Comparison of ENCODE assay signal across 9 mouse cellular contexts in the genomic region with DNA sequence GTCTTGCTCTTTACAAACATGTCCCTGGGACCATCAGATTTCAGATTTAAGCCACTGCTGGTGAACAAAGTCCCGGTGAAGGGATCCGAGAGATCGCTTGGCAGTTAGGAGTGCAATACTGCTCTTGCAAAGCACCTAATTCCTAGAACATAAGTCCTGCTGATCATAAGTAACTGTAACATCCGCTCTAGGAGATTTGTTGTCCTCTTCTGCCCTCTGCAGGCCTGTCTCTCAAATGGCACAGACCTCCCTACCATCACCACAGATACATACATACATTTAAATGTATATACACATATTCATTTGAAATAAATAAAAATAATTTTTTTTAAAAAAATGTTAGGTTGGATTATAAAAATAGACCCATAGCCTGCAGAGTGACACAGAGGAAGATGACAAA. TPM values are rescaled to one million over a fixed set of nuclear protein-coding genes. Genes with fewer than 3 reads are reported as not detected.
DNase-seq lines count a peak whose midpoint lies in the region; ATAC-seq and TF ChIP-seq lines count a peak whose summit lies in the region.
"Had no signal": no experiment of that assay in that cellular context is flagged by ENCODE, and none has a peak within 500 bp of the region (broad histone marks: within the 10 kb centered on the region; RNA-seq: fewer than 3 reads in every experiment).

No protein-coding gene starts in this region.

- no peak overlapping the region for H3K27ac ChIP-seq in hindbrain, embryonic 11.5 days (ENCODE audit: low read depth, low read length)
- no peak overlapping the region for H3K27ac ChIP-seq in layer of hippocampus, adult 2 months
- H3K27ac ChIP-seq: macrophage had no signal

- no peak overlapping the region for H3K4me3 ChIP-seq in hindbrain, embryonic 11.5 days (ENCODE audit: low read depth, low read length)
- no peak overlapping the region for H3K4me3 ChIP-seq in layer of hippocampus, adult 2 months

- H3K36me3 ChIP-seq in hindbrain, embryonic 11.5 days (ENCODE audit: control insufficient read depth, insufficient read depth, low read length) = no peaks in the 10 kb centered on the region

- H3K4me1 ChIP-seq in hindbrain, embryonic 11.5 days (replicated peaks; ENCODE audit: control insufficient read depth, insufficient read depth, low read length) = no peaks in the 10 kb centered on the region

- TF ChIP-seq CTCF in layer of hippocampus, adult 2 months (conservative IDR thresholded peaks at IDR 0.05) = peak; percentile 90

- H3K27me3 ChIP-seq in hindbrain, embryonic 11.5 days (ENCODE audit: control insufficient read depth, insufficient read depth, low read length) = no peaks in the 10 kb centered on the region

- no peaks in the 10 kb centered on the region for H3K9me3 ChIP-seq in hindbrain, embryonic 11.5 days (ENCODE audit: control insufficient read depth, low read length)

- H3K9ac ChIP-seq in hindbrain, embryonic 11.5 days (ENCODE audit: low read depth, low read length) = no peak overlapping the region

- 47% methylated on average over 4 of the region's 4 CpGs for WGBS in hindbrain, embryonic 11.5 days

- H3K4me2 ChIP-seq in hindbrain, embryonic 11.5 days (replicated peaks; ENCODE audit: low read depth, low read length) = no peak overlapping the region

- peak; percentile 61; the same call in 1 of the 2 replicates for ATAC-seq in hindbrain, embryonic 11.5 days (ENCODE audit: low FRiP score)
- ATAC-seq in megakaryocyte, adult 5-6 weeks (ENCODE audit: poor library complexity, severe bottlenecking) = peak; percentile 78

- peak; percentile 6 for DNase-seq in heart, adult 8-10 months (ENCODE audit: low spot score)
- no peak for DNase-seq in heart, adult 11 months
- DNase-seq in WW6 (ENCODE audit: low read depth, low spot score) = peak; percentile 11
- peak; percentile 74 for DNase-seq in embryo, embryonic 10.5 days (ENCODE audit: low spot score)
- peak; percentile 65 for DNase-seq in hindbrain, embryonic 11.5 days (ENCODE audit: low spot score)
- DNase-seq in layer of hippocampus, adult 2 months (ENCODE audit: low spot score in 2 of 2) = peak; percentile 31 to 68
- DNase-seq in right cerebral cortex, postnatal 36 days (ENCODE audit: low spot score in 2 of 2) = peak; percentile 14 to 32

RNA-seq across cellular contexts. Expression of a gene that starts 21.3 kb away (rescaled TPM):
- total RNA-seq in heart, adult 8-10 months (2022) = not detected
- polyA plus RNA-seq in hindbrain, embryonic 11.5 days (2014; fragmentation: Nextera tagmentation; extraction: Ambion mirVana) = not detected in 2 replicates
- total RNA-seq in layer of hippocampus, adult 2 months (2021) = not detected
- total RNA-seq in megakaryocyte, adult 5-6 weeks (2015) = 2.8 and 5.6 TPM in 2 replicates
- 1.1 TPM in 2 replicates for total RNA-seq in megakaryocyte, adult 5-6 weeks (2017)
- polyA plus RNA-seq: macrophage had no signal

RNA-seq across cellular contexts. Expression of a gene that starts 29.0 kb away (rescaled TPM):
- 10 to 100 TPM; 36.3 to 45.4 (median 41.1) TPM for total RNA-seq in heart, adult 8-10 months (2022)
- 62.3 and 74.3 TPM in 2 replicates for polyA plus RNA-seq in hindbrain, embryonic 11.5 days (2014; fragmentation: Nextera tagmentation; extraction: Ambion mirVana)
- total RNA-seq in layer of hippocampus, adult 2 months (2021) = 10 to 100 TPM; 93.9 to 98.1 TPM
- 32.9 and 33.7 TPM in 2 replicates for total RNA-seq in megakaryocyte, adult 5-6 weeks (2015)
- total RNA-seq in megakaryocyte, adult 5-6 weeks (2017) = 27.1 and 32.0 TPM in 2 replicates
